Mouse (Mus musculus) left cerebral cortex, postnatal 4 days (tissue): ENCODE results near the gene Cd28. TPM values are rescaled to one million over a fixed set of nuclear protein-coding genes. Genes with fewer than 3 reads are reported as not detected.

Source experiments
- DNase-seq: peaks from one replicate; pipeline ENCODE4 v3.0.0-alpha.2; 2022
- intact Hi-C: fragments of 180-260 bp; cut with DNase I; formaldehyde crosslinking; loops from one replicate; pipeline ENCODE4 v1.15.1; 2025
- total RNA-seq, 2 experiments: library from RNA; stranded (reverse); gene quantifications; 2 replicates each; pipeline ENCODE4 v1.2.3; 2021

The Cd28 gene
- total RNA-seq, 2 experiments from 2014 or later = 0.12 TPM; not detected in 1

DNA sequence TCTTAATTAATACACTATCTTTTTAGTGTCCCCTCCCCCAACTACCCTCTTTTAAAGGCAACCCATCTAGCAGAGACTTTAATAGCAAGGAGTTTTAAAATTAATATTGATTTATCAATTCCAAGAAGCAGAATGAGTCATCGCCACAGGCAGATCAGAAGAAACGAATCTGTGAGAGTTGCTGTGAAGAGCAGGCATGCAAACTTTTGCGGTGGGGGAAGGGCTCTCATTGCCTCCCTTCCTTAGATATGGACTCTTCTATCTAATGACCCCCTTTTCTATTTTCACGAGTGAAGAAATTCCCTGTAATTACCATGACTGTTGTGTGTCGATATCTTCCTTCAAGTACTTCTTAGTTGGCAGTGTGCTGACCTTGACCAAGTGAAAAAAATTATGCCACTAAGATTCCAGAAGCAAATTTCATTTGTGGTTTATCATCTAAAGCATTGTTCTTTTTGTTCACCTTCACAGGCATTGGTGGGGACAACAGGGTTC is 32.8 kb downstream of the Cd28 start:
- DNase-seq = no peak
- intact Hi-C loops = no loop called here

- intact Hi-C loops = no loop called here
- DNase-seq = no peak
Observed at GRCm38 (mm10) chr1:60750201-60750765, 33.7 kb downstream of the Cd28 start.

DNA sequence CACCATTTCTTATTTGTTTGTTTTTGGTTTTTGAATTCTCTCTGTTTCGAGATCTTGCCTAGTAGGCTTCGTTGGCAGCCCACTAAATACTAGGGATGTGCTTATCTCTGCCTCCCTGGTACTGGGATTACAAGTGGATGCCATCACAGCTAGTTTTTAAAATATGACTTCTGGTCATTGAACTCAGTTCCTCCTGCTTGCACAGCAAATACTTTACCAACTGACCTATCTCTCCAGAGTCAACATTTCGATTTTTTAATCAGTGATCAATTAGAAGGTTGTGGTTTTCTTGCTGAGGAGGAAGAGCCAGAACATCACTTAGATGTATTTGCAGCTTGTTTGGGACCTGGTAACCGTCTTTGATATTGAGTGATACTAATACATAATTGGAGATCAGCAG is 34.4 kb downstream of the Cd28 start:
- DNase-seq = no peak
- intact Hi-C loops = no loop called here

DNA sequence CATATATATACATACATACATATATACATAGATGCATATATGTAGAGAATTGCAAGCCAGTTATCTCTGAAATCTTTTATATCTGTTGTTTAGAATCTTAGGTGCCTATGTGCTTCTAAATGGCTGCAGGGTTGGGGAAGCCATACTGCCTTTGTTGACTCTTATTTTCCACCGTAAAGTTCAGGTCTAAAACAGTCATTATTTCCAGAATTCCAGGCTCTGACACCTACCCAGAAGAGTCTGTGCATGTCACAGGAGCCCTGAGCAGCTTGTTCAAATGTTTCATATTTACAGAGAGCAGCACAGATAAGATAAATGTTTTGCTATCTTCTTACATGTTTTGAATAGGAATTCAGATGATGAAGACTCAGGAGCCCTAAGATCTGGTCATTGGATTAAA is 36.4 kb downstream of the Cd28 start:
- no peak for DNase-seq
- intact Hi-C loops = no loop called here

GRCm38 (mm10) chr1:60753981-60754380 is 37.4 kb downstream of the Cd28 start:
- intact Hi-C loops = no loop called here
- no peak for DNase-seq

- DNase-seq = no peak
- intact Hi-C loops = no loop called here
Observed at GRCm38 (mm10) chr1:60755391-60756243, 39.0 kb downstream of the Cd28 start.

GRCm38 (mm10) chr1:60757631-60758030 is 41.0 kb downstream of the Cd28 start:
- no peak for DNase-seq
- intact Hi-C loops = no loop called here

- DNase-seq = no peak
- intact Hi-C loops = no loop called here
Observed at GRCm38 (mm10) chr1:60758226-60758625, 41.6 kb downstream of the Cd28 start.

- intact Hi-C loops = no loop called here
- no peak for DNase-seq
Observed at GRCm38 (mm10) chr1:60759563-60760335, 43.1 kb downstream of the Cd28 start.

GRCm38 (mm10) chr1:60760475-60760874 is 43.9 kb downstream of the Cd28 start:
- intact Hi-C loops = no loop called here
- DNase-seq = no peak

GRCm38 (mm10) chr1:60761528-60762171 is 45.0 kb downstream of the Cd28 start:
- intact Hi-C loops = no loop called here
- DNase-seq = no peak

- no peak for DNase-seq
- intact Hi-C loops = no loop called here
Observed at GRCm38 (mm10) chr1:60762451-60762850, 45.9 kb downstream of the Cd28 start.

- no peak for DNase-seq
- intact Hi-C loops = no loop called here
Observed at GRCm38 (mm10) chr1:60762916-60763315, 46.3 kb downstream of the Cd28 start.

GRCm38 (mm10) chr1:60771771-60772170 is 55.2 kb downstream of the Cd28 start:
- intact Hi-C loops = no loop called here

GRCm38 (mm10) chr1:60773231-60773630 is 56.6 kb downstream of the Cd28 start:
- intact Hi-C loops = no loop called here
- no peak for DNase-seq

More at GRCm38 (mm10) chr1:60771771-60772170, 55.2 kb downstream of the Cd28 start:
- no peak for DNase-seq

DNA sequence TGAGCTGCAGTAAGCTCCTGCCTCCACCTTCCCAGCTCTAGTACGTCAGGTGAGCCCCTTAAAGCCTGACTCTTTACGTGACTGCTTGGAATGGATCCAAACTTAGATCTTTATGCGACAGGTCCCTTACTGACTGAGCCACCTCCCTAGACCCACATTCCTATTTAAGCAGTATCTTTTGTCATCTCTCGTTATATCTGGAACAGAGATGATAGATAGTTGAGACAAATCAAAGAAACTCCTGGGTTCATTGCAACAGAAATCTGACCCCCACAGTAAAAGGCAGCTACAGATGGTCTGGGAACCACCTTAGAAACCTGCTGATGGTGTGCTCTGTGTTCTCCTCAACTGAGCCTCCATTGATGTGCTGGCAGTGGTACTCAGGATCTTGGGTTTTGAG is 59.6 kb downstream of the Cd28 start:
- intact Hi-C loops = no loop called here
- DNase-seq = no peak

DNA sequence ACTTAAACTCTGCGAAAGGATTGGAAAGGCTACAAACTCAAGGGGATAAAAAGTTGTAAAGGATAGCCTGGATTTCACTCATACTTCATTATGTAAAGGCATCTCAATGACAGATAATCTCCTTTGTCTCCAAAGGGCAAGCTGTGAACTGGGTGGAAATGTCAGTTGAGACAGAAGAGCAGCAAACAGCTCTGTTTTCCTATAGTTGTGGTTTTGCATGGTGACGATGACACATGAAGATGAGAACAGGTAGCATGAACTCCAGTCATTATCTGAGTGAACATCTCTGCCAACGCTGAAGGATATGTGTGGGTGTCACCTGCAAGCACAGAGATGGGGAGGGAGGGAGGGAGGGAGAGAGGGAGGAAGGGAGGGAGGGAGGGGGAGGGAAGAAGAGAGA is 60.3 kb downstream of the Cd28 start:
- intact Hi-C loops = no loop called here
- no peak for DNase-seq

- peak; percentile 7 for DNase-seq
- intact Hi-C loops = no loop called here
Observed at GRCm38 (mm10) chr1:60778465-60779115, 62.0 kb downstream of the Cd28 start.

DNA sequence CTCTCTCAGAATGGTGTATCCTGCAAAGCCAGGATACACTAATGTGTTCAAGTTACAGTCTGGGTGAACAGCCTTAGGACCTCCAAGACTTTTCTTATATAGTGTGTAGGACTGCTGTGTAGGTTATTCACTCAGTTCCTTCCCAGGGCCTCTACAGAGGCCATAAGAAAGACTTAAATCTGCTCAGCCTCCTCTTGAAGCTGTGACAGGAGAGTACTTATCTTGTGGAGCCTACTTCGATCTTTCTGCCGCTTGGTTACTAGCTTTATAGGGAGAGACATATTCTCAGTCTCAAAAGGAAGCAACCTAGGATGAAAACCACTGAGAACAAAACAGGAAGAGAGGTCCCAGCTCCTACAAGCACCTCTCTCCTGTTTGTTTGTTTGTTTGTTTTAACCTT is 62.6 kb downstream of the Cd28 start:
- intact Hi-C loops = no loop called here
- DNase-seq = no peak

- intact Hi-C loops = no loop called here
- DNase-seq = no peak
Observed at GRCm38 (mm10) chr1:60781666-60782065, 65.1 kb downstream of the Cd28 start.
